In the genomic region with DNA sequence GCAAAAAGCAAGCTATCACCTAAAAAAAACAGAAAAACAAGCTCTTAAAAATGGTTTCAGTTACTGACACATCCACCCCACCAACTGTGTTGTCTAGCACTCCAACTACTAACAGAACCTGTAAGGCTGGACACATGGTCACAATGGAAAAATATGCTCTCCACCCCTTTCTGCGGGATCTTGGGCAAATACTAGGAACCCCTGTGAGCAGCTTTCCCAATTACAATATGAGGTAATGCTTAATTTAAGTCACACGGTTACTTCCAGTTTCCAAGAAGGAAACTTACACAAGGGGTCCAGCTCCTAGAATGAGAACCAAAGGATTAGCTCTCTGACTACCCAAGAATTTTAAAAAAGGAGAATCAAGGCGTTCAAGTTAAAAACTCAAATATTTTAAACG, we compare ENCODE assay signal across 7 mouse cellular contexts. TPM values are rescaled to one million over a fixed set of nuclear protein-coding genes. Genes with fewer than 3 reads are reported as not detected.
DNase-seq lines count a peak whose midpoint lies in the region; ATAC-seq and TF ChIP-seq lines count a peak whose summit lies in the region.

No protein-coding gene starts in this region.

- no peak for ATAC-seq in forebrain, postnatal 0 days

- no peaks in the 10 kb centered on the region for H3K9me3 ChIP-seq in forebrain, postnatal 0 days (ENCODE audit: low read length)

- peak overlapping the region; percentile 80 for H3K4me2 ChIP-seq in forebrain, postnatal 0 days (ENCODE audit: low read depth)

- peaks cover 4% of the 10 kb centered on the region; the same call in 1 of the 2 replicates for H3K4me1 ChIP-seq in forebrain, postnatal 0 days (ENCODE audit: insufficient read depth)
- peaks cover 14% of the 10 kb centered on the region for H3K4me1 ChIP-seq in lung, adult 2 months (ENCODE audit: control insufficient read depth, insufficient read depth, low read length)

- TF ChIP-seq CTCF in C2C12 (IDR thresholded peaks at IDR 0.05; ENCODE audit: control insufficient read depth, insufficient read depth, insufficient read length) = no peak
- TF ChIP-seq CTCF in forebrain, postnatal 0 days (IDR thresholded peaks at IDR 0.05; ENCODE audit: low read depth) = no peak
- no peak for TF ChIP-seq CTCF in lung, adult 2 months (IDR thresholded peaks at IDR 0.05; ENCODE audit: insufficient read depth, low read length)

- peaks cover 76% of the 10 kb centered on the region for H3K79me2 ChIP-seq in C2C12 (ENCODE audit: control insufficient read depth, insufficient read depth)

- WGBS in forebrain, postnatal 0 days = 16% methylated on average over 4 of the region's 4 CpGs
- WGBS in lung, adult 2 months = 16% methylated on average over 4 of the region's 4 CpGs

- no peak for TF ChIP-seq POLR2A in lung, adult 2 months (IDR thresholded peaks at IDR 0.05; ENCODE audit: borderline replicate concordance, extremely low read depth, low read depth, low read length)

- no peaks in the 10 kb centered on the region for H3K27me3 ChIP-seq in C2C12 (ENCODE audit: control insufficient read depth, insufficient read depth, insufficient read length)
- H3K27me3 ChIP-seq in forebrain, postnatal 0 days (ENCODE audit: insufficient read depth, low read length) = no peaks in the 10 kb centered on the region

- peak; percentile 52 for DNase-seq in 3T3-L1 (ENCODE audit: low read depth, low spot score)
- DNase-seq in forebrain, postnatal 0 days = no peak
- no peak for DNase-seq in lung, adult 2 months
- DNase-seq in layer of hippocampus, adult 9-10 months (ENCODE audit: low spot score) = no peak
- no peak for DNase-seq in cerebellum, adult 11 months
- no peak for DNase-seq in adrenal gland, adult 8-10 months

- H3ac ChIP-seq in C2C12 (ENCODE audit: control insufficient read depth, insufficient read length, low read depth) = peak overlapping the region; percentile 1

- peaks cover 42% of the 10 kb centered on the region for H3K36me3 ChIP-seq in C2C12 (ENCODE audit: control insufficient read depth, insufficient read depth)
- H3K36me3 ChIP-seq in forebrain, postnatal 0 days (ENCODE audit: insufficient read depth) = peaks cover 16% of the 10 kb centered on the region; the same call in 1 of the 2 replicates

- H3K4me3 ChIP-seq in C2C12 (ENCODE audit: insufficient read depth, poor library complexity, severe bottlenecking) = peak overlapping the region; percentile 84
- peak overlapping the region; percentile 82 for H3K4me3 ChIP-seq in forebrain, postnatal 0 days (ENCODE audit: low read depth, low read length)
- H3K4me3 ChIP-seq in lung, adult 2 months (replicated peaks; ENCODE audit: extremely low read depth, low read depth, low read length) = peak overlapping the region; percentile 97

- peaks cover 59% of the 10 kb centered on the region for H3K79me3 ChIP-seq in C2C12 (ENCODE audit: low read depth)

- no peak overlapping the region for H3K9ac ChIP-seq in forebrain, postnatal 0 days

- no peak overlapping the region for H3K27ac ChIP-seq in forebrain, postnatal 0 days (ENCODE audit: low read depth, low read length)

TF ChIP-seq in C2C12, 6 proteins besides CTCF, POLR2A, EP300 and RAD21:
- TF ChIP-seq FOSL1 (IDR thresholded peaks at IDR 0.05; ENCODE audit: insufficient read depth, low read length, poor library complexity, severe bottlenecking) = no peak
- TF ChIP-seq USF1 (IDR thresholded peaks at IDR 0.05; ENCODE audit: low read depth) = no peak
- TF ChIP-seq MYOD1 (IDR thresholded peaks at IDR 0.05; ENCODE audit: control insufficient read depth, insufficient read length, low read depth) = no peak
- no peak for TF ChIP-seq CEBPB (IDR thresholded peaks at IDR 0.05; ENCODE audit: low read depth)

RNA-seq across cellular contexts. Expression of a gene that starts 1.3 kb away (rescaled TPM):
- 25.3 TPM for polyA plus RNA-seq in C2C12 (2012; fragmentation: generic; extraction: Trizol)
- 19.9 and 21.7 TPM in 2 replicates for total RNA-seq in forebrain, postnatal 0 days (2014; rRNA removed)
- 2.4 and 2.5 TPM in 2 replicates for polyA plus RNA-seq in forebrain, postnatal 0 days (2015; fragmentation: Nextera tagmentation; extraction: Ambion mirVana)
- 24.5 and 37.4 TPM in 2 replicates for polyA plus RNA-seq in lung, adult 2 months (2012; rRNA removed)
- 10 to 100 TPM; 37.3 to 43.6 (median 40.4) TPM for total RNA-seq in adrenal gland, adult 8-10 months (2022)
